Mouse (Mus musculus) central nervous system, embryonic 11.5 days (tissue): ENCODE results near the gene Kctd7. TPM values are rescaled to one million over a fixed set of nuclear protein-coding genes. Genes with fewer than 3 reads are reported as not detected.

Source experiments
- polyA plus RNA-seq: library from polyadenylated mRNA; depleted of rRNA; stranded (reverse); fragments of >200 nt; gene quantifications from 2 replicates; pipeline ENCODE4 v1.2.3, GENCODE M21; 2012; rRNA removed

Kctd7 gene
- polyA plus RNA-seq: 3.8 and 4.8 TPM in 2 replicates

DNA sequence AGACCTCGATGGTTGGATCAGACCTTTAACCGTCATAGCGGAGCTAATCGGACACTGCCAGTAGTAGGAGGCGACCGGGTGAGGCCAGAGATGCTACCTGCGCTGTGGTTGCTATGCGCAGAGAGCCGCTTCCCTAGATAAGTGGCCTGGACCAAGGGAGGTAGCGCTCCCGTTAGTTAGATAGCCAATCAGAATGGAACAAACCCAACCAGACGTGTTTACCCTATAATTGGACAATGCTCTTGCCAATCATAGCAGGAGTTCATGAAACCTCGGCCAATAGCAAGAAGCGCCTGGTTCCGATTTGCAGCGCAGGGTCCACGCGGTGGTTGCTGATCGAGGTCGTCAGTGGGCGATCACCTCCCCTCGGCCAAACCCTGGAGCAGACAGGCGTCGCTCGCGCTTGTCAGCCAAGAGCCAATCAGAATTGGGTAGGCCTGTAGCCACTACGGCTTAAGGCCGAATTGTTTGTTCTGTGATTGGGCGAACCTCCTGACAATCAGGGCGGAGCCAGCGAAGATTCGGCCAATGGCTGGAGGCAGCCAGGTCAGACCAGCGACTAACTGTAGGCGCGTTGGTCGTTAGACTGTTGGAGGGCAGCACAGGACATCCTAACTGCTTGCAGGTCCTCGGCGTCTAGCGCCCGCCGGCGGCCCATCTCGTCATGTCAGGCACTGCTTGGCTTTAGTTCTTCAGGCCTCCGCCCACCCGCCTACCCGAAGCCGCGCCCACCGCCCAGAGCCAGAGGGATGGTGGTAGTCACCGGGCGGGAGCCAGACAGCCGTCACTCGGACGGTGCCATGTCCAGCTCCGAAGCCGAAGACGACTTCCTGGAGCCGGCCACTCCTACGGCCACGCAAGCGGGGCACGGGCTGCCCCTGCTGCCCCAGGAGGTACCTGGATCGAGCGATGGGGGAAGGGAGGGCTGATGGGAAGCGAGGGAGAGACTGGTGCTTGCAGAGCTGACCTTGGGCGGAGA is at the start of gene Kctd7:
Kctd7 (plus strand) TSS at position 528 of the 979 bp plus-strand sequence.

DNA sequence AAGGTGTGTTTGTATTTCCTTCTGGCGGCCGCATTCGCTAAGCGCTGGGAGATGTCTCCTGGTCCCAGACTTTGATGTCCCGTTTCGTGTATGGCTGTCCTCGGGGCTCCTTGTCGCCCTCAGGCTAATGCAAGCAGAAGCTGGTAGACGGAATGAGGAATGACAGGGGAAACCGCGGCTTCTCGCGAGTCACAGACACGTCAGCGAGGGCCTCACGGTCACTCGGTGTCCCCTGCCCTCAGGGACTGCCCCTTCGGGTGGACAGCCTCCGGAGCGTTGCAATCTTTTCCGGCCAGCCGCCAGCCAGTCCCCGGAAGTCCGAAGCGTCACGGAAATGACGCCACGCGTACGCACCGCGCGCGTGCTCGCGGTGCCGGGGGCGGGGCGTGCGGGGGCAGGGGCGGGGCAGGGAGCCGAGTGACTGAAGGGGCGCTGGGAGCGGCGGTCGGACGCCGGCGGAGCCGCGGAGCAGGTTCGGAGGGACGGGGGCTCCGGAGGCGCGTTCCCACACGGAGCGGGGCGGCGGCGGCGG is 26.8 kb downstream of the Kctd7 start, which contains the start of gene Rabgef1:
Rabgef1 (plus strand) TSS at position 376 of the 532 bp plus-strand sequence.

Other genes starting within 250 kb of the Kctd7 start
- gene Zbed5, start 249.1 kb upstream of the Kctd7 start, polyA plus RNA-seq: 5.5 and 9.3 TPM in 2 replicates
- 0.10 and 0.15 TPM in 2 replicates for gene Phkg1, start 246.3 kb upstream of the Kctd7 start, polyA plus RNA-seq
- 3.0 and 4.3 TPM in 2 replicates for gene Nupr1l, start 236.3 kb upstream of the Kctd7 start, polyA plus RNA-seq
- 21.3 and 36.1 TPM in 2 replicates for gene Vkorc1l1, start 202.9 kb upstream of the Kctd7 start, polyA plus RNA-seq
- gene Gusb, start 141.8 kb upstream of the Kctd7 start, polyA plus RNA-seq: 18.3 and 26.6 TPM in 2 replicates
- gene Asl, start 115.6 kb upstream of the Kctd7 start, polyA plus RNA-seq: 17.5 and 20.5 TPM in 2 replicates
- gene Crcp, start 115.6 kb upstream of the Kctd7 start, polyA plus RNA-seq: 46.3 and 53.2 TPM in 2 replicates
- 25.8 and 37.6 TPM in 2 replicates for gene Tpst1, start 71.5 kb upstream of the Kctd7 start, polyA plus RNA-seq
- 21.5 and 22.6 TPM in 2 replicates for gene Rabgef1, start 26.9 kb downstream of the Kctd7 start, polyA plus RNA-seq
- 24.5 and 32.1 TPM in 2 replicates for gene Tmem248, start 72.2 kb downstream of the Kctd7 start, polyA plus RNA-seq
- 62.1 and 81.8 TPM in 2 replicates for gene Sbds, start 110.7 kb downstream of the Kctd7 start, polyA plus RNA-seq
- gene Tyw1, start 110.8 kb downstream of the Kctd7 start, polyA plus RNA-seq: 19.6 and 22.9 TPM in 2 replicates
- 0.18 and 0.41 TPM in 2 replicates for gene Caln1, start 224.6 kb downstream of the Kctd7 start, polyA plus RNA-seq
- not detected in 2 replicates for gene A330070K13Rik, start 239.8 kb downstream of the Kctd7 start, polyA plus RNA-seq